Mouse (Mus musculus) testis, adult 2 months (tissue): ENCODE data around the gene Phox2b.

Experiments used
- CTCF ChIP-seq: fragments of 200-500 bp; IDR thresholded peaks from 2 replicates; pipeline ENCODE4 v1.5.1; 2012; ENCODE audit warnings: low read depth, mild to moderate bottlenecking, inconsistent platforms, low read length, moderate library complexity; ENCODE audit not compliant: control insufficient read depth, insufficient read depth, insufficient replicate concordance
- POLR2A ChIP-seq: fragments of 200-500 bp; IDR thresholded peaks from 2 replicates; pipeline ENCODE4 v1.6.1; 2012; ENCODE audit warnings: low read depth, mild to moderate bottlenecking, inconsistent platforms, low read length, moderate library complexity; ENCODE audit not compliant: control insufficient read depth

DNA sequence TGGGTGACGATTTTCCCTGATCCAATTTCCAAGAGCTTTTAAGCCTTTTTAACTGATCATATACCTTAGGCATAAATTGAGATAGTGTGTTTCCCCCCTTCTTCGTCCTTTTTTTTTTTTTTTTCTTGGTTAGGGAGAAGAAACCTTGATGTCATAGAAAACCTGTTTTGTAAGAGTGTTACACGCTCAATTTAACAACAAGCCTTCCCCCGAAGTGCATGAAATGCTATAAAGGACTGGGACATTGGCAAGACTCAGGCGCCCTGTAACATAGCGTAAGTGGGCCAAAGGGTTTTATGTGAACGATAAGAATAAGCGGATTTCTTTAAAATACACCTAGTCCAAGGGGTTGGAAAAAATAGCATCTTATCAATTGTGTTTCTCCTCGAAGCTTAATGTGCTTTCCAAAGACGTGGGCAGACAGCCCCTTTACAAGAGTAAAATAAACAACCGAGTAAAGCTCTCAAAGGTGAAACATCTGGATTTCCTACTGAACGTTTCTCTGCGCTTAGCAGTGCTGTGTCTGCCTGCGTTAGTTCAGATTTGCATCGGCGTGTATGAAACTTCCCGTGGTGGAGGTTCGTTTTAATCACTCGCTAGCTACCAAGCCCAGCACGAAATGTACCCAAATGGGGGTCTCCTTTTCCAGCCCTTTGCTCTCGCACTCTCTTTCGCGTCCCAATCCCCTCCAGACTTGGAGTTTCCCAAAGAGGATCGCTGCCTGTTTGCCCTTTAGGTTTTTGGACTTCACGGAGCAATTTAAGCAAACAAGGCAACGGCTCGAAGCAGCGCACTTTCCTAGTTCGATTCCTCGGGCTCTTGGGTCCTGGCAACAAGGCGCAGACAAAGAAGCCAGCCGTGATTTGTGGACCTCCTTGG, 531 bp upstream of the Phox2b start:
- TF ChIP-seq CTCF (no peak), POLR2A (no peak)
